Mouse (Mus musculus) embryo, embryonic 11 days (tissue): ENCODE measurements at regions not wholly inside any gene's neighbourhood (a gene's known extent, or its start where the extent isn't known, plus 50 kb on each side); places are given as distances from the start of the nearest gene placed in this dataset.
A peak's percentile ranks its signal among the peaks of the same experiment; 100 is the strongest.

Experiments used
- DNase-seq: peaks from one replicate; pipeline ENCODE4 v3.0.0-alpha.2; 2015

GRCm38 (mm10) chr11:112501781-112502180, 280.2 kb upstream of the Sox9 start:
- peak; percentile 87 for DNase-seq

- DNase-seq = no peak
Observed at GRCm38 (mm10) chr11:112519076-112519475, 262.9 kb upstream of the Sox9 start.

DNA sequence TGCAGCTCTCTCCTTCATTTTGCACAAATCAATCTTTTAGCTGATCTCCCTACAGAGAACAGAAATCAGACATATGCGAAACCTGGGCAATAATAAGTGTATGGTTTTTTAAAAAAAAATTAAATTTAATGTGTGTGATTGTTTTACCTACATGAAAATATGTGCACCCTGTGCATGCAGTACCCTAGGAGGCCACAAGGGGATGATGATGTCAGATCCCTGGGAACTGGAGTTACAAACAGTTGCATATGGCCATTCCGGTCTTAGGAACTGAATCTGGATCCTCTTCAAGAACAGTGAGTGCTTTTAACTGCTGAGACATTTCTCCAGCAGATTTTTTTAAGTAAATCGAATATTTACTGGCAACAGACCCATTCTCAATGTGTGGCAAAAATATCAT, 257.0 kb upstream of the Sox9 start:
- no peak for DNase-seq

- no peak for DNase-seq
Observed at GRCm38 (mm10) chr11:112542573-112542972, 239.5 kb upstream of the Sox9 start.

DNA sequence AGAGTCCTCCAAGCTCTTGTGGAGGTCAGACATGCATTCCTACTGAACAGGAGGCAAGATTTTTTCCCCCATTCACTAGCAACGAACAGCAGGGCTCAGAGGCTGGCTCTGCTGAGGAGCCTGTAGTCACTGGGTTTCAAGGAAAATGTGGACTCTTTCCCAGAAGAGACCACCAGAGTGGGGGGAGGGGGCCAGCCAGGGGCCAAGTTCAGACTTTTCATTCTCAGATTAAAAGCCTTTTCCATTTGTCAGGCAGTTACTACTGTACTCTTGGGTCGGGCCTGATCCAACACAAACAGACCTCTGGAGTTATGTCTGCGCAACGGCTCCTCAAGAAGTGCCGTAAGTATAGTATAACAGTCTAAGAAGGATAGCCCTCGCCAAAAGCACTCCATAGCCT, 238.6 kb upstream of the Sox9 start:
- DNase-seq = no peak

GRCm38 (mm10) chr11:112545231-112546010, 236.6 kb upstream of the Sox9 start:
- DNase-seq = peak; percentile 53

DNA sequence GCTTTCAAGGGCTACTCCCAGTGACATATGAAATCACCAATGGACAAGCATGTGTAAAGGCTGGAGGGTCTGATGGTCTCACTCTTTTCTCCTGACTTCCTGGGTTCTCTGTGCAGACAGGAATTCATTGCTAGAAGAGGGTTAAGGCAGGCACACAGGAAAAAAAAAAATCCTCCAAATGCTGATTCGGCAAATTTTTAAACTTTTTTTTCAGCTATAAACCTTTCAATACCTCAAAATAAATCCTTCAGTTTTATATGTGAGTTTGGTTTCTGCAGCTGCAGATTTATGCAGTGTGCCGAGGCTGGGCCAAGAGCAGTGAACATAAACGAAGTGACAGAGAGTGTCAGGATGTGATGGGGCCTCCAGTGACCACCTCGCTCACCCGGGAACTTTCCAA, 235.9 kb upstream of the Sox9 start:
- DNase-seq = no peak

DNA sequence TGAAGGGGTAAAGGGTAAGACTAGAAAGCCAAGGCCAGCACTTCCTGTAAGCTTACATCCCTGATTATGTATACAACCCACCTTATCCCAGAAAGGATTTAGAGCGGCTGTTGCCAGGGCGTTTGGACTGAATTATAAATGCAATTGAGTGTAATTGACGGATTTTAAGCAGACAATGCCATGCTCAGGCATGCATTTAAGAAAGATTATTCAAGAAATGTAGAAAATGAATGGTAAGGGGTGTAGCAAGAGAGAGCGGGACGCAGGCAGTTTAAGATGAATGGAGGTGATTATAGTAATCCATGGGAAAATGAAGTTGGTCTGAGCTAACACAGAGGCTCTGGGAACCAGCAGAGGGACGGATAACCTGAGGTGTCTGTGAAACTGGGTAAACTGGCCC, 229.2 kb upstream of the Sox9 start:
- DNase-seq = no peak

- peak; percentile 16 for DNase-seq
Observed at GRCm38 (mm10) chr11:112563027-112563426, 219.0 kb upstream of the Sox9 start.

DNA sequence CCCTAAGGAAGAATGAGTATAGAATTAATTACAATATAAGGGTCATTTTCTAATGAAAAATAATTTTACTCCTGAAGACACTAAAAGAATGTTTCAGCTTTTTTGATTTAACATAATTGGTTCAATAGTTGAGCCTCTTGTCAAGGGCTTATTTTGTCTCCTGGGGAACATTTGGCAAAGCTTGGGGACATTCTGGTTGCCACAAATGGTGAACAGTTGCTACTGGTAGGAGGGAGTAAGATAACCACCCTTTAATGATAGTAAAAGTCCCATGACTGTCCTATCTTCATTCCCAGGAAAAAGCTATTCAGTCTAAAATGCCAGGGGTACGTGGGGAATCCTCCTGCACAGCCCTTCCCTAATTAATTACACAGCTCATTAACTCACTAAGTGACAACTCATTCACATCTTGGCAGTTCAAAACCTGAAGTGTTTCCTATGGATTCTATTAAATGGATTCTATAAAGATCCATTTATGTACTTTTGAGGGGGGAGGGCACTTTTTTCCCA, 217.3 kb upstream of the Sox9 start:
- DNase-seq = no peak

GRCm38 (mm10) chr11:112566071-112566470, 216.0 kb upstream of the Sox9 start:
- no peak for DNase-seq

DNA sequence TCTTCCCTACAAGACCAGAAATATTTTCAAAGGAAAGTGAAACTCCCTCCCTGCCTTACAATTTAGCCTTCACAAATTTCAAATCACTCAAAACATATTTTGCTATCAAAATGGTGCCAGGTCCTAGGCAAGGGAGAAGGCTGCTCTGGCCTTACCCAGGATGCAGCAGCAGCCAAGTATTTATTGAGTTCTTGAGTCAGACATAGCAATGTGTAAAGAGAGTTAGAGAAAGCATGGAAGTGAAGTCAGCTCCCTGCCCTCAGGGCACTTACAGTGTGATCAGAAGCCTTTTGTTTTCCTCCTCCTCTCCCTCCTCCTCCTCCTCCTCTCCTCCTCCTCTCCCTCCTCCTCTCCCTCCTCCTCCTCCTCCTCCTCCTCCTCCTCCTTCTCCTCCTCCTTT, 194.6 kb upstream of the Sox9 start:
- no peak for DNase-seq

- no peak for DNase-seq
Observed at GRCm38 (mm10) chr11:112588088-112588487, 193.9 kb upstream of the Sox9 start.

DNA sequence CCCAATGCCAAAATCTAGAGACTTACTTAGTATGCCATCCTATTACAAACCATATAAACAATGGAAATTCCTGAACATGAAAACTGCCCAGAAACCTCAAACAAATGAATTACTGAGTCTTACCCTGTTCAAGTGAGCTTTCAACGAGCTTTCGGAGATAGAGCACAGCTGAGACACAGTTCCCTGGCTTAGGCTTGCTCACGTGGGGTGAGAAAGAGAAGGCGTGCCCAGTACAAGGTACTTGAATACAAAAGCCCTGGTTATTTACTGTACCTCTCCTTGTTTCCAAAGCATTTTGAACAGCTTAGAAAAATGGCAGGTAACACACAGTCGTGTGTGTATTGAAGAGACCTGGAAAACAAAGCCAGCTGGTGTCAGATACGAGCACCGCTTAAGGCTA, 191.8 kb upstream of the Sox9 start:
- no peak for DNase-seq

DNA sequence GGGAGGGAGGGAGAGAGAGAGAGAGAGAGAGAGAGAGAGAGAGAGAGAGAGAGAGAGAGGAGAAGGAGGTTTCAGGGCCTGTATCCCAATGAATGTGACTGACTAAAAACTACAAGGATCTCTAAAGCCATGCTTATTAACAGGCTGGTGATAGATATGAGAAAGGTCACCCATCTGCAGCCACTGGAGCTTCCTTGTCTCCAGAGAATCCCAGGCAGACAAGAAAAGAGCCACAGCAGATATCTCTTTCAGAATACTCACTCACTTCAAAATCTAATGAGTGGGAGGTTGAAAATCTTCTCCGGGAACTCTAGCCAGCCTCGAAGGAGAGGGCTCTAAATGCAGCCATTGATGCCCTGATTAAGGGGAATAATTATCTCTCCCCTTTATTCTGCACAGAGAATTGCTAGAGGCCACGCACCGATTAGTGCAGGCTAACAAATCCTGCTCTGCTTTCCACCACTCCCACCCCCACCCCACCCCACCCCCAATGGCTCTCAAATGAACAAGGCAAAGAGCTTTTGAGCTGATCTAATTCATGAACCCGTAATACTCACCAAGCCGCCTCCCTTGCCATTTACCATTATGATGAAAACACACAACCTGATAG, 189.5 kb upstream of the Sox9 start:
- DNase-seq = peak; percentile 38

DNA sequence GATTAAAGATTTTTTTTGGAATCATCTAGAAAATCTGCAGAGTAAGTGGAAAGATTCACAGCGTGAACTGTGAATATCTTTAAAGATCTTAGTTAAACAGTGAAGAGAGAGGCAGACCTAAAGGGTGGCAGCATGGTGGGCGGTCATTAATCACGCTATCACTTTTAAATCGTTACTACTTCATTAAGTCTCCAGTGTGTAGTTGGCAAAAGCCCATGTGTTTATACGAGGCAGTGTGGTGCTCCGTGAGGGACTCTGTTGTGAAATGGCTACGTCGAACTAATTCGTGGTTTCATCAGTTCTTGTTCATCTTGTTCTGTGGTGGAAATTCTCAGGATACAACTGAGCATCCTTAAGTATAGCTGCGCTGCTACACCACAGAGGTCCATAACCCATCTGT, 188.2 kb upstream of the Sox9 start:
- no peak for DNase-seq

DNA sequence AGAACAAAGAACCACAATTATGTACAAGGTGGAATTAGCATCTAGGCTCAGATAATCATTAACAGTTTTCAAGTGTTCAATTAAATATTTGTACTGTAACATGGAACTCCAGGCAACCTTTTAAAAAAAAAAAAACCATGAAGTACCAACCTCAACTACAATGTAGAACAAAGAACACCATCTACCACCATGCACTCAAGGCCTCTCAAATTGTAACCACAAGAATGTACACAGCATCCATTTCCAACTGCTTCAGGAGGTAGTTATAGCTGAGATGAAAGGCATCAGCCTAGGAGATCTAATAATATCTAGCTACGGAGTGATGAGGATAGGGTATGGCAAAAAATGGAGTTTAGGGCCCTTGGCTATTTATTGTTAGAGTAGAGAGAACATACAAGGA, 174.7 kb upstream of the Sox9 start:
- no peak for DNase-seq

DNA sequence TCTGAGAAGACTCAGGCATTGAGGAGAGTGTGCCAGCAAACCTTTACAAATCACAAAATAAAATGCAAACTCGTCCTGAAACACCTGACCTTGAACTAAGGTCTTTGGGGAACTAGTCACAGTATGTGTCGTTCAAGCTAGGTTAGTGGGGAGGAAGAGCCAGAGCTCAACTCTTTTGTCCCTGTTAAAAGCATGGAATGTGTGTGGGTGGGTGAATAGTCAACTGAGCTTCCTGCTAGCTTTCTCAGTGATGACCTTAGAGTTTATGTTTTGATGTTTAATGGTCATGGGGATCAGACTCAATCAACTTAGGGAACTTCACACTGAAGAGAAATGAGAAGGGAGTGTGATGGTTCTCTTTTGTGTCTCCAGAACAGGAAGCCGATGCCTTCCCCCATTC, 172.7 kb upstream of the Sox9 start:
- DNase-seq = no peak

DNA sequence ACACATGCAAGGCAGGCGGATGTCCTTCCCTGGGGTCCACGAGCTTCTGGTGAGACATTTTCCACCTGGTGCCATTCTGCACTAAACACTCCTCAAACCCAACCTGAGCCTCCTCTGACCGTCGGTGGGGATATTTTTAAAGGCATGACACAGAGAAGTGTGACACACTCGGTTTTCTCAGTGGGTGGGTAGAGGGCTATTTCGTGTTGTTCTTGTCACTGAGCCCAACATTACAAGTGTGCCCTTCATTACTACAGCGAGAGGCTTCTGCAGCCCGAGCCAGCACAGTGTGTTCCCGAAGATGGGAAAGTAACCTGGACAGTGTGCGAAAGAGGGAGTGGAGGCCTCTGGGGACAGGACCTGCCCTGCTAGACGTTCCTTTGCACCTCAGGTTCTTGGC, 171.0 kb upstream of the Sox9 start:
- no peak for DNase-seq

DNA sequence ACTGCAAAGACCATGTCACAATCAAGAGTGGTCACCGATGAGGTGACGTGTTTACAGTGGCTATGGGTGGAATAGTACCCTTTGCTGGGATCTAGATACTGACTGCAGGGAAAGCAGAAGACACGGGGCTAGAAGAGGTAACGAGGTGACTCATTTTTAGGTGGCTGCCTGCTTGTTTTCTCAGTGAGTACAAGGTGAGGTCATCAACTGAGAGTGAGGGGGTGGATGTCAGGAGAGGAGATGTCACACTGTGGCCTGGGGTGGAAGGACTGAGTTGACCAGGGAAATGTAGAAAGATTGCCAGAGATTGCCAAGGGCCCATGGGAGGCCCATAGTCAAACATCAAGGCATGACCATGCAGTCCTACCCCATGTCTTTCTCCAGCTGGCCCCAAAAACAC, 166.4 kb upstream of the Sox9 start:
- DNase-seq = no peak

- DNase-seq = no peak
Observed at GRCm38 (mm10) chr11:112616942-112617341, 165.1 kb upstream of the Sox9 start.

GRCm38 (mm10) chr11:112620916-112621315, 161.1 kb upstream of the Sox9 start:
- DNase-seq = peak; percentile 51

DNA sequence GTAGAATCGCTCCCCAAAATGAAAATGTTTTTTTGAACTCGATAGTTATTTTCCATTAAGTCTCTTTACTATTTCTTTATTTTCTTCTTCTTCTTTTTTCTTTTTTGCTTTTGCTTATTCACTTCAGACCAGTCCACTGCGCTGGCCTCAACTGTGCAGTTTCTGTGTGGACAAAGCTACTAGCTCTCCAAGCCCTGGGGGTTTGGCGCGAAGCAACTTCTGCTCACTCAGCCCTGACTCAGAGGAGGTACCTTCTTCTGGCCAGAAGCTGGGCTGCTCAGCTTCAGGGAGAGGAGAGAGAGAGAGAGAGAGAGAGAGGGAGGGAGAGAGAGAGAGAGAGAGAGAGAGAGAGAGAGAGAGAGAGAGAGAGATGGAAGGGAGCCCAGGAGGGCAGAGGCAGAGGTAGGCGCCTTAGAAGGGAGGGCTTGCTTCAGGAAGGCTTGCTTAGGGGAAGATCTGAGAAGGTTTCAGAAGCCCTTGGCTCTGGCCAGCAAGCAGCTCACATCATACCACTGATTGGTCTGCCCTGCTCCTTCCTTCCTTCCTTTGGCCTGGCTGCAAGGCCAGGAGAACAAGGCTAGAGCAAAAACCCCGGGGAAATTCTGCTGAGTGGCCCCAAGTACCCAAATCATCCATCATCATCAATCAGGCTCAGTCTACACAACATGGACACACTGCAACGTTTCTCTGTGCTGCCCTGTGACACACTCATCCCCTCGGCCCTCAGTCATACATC, 160.5 kb upstream of the Sox9 start:
- DNase-seq = peak; percentile 16

DNA sequence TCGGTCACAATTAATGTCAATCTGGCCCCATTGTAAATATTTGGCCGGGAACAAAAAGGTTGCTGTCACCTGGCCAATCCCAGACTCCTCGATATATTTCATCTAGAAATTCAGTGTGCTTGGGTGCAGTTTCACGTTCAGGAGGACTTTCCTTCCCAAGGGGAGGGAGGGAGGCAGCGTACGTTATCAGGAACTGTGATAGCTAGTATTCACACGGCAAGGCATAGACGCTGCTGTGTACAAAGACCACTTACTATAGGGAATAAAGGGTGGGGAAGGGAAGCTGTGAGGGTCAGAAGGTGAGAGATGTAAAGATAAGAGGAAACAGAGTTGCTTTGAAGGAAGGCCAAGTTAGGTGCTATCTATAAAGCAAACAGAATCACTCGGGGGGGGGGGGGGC, 132.7 kb upstream of the Sox9 start:
- DNase-seq = no peak
